Mouse (Mus musculus) stomach, embryonic 14.5 days (tissue): Measurements from ENCODE around the gene Rasl10b. TPM values are rescaled to one million over a fixed set of nuclear protein-coding genes. Genes with fewer than 3 reads are reported as not detected.

Experiments used
- ATAC-seq: fragments of 200-750 bp; cut with Nextera tagmentation; 2 replicates; pipeline ENCODE4 v1.8.0; 2017; ENCODE audit warnings: low read depth, moderate TSS enrichment; ENCODE audit not compliant: insufficient number of reproducible peaks, insufficient read depth, low FRiP score
- H3K27ac ChIP-seq: fragments of 300-500 bp; sonication (generic); 2 replicates; pipeline ENCODE4 v1.5.1; 2014; ENCODE audit warnings: mild to moderate bottlenecking, low read length, moderate library complexity, mixed read lengths
- H3K27me3 ChIP-seq: fragments of 300-500 bp; sonication (generic); 2 replicates; pipeline ENCODE4 v1.6.1; 2014; ENCODE audit warnings: low read length, control low read depth, mixed read lengths; ENCODE audit not compliant: control insufficient read depth, insufficient read depth
- H3K36me3 ChIP-seq: fragments of 300-500 bp; sonication (generic); 2 replicates; pipeline ENCODE4 v1.6.1; 2014; ENCODE audit warnings: mild to moderate bottlenecking, control low read depth, low read length, moderate library complexity, mixed read lengths; ENCODE audit not compliant: control insufficient read depth, insufficient read depth
- H3K4me1 ChIP-seq: fragments of 300-500 bp; sonication (generic); 2 replicates; pipeline ENCODE4 v1.6.1; 2014; ENCODE audit warnings: low read length, control low read depth, mixed read lengths; ENCODE audit not compliant: control insufficient read depth, insufficient read depth
- H3K4me2 ChIP-seq: fragments of 300-500 bp; sonication (generic); replicated peaks from 2 replicates; pipeline ENCODE4 v1.6.1; 2014; ENCODE audit warnings: low read depth, low read length, control low read depth
- H3K4me3 ChIP-seq: fragments of 300-500 bp; sonication (generic); 2 replicates; pipeline ENCODE4 v1.5.1; 2014; ENCODE audit warnings: low read depth, low read length, control low read depth
- H3K9ac ChIP-seq: fragments of 300-500 bp; sonication (generic); replicated peaks from 2 replicates; pipeline ENCODE4 v1.6.1; 2014; ENCODE audit warnings: low read depth, mild to moderate bottlenecking, control low read depth, low read length, moderate library complexity, mixed read lengths
- H3K9me3 ChIP-seq: fragments of 300-500 bp; sonication (generic); 2 replicates; pipeline ENCODE4 v1.6.1; 2016; ENCODE audit warnings: low read depth, low read length, control low read depth; ENCODE audit not compliant: control insufficient read depth
- WGBS: fragments of 180-500 bp; shearing (Covaris S2); extraction: QIAGEN DNeasy Blood & Tissue Kit; methylation state at CpG from one replicate; pipeline ENCODE4 v1.1.7; 2014; 5-methylcytosine and 5-hydroxymethylcytosine counted together
- polyA plus RNA-seq: library from polyadenylated mRNA; unstranded; fragments of >200 nt; fragmentation: Nextera tagmentation; extraction: Ambion mirVana; gene quantifications from 2 replicates; pipeline ENCODE4 v1.2.1, GENCODE M21; 2014

Rasl10b gene
- polyA plus RNA-seq, 1 experiment from 2014 or later, result 0.62 TPM

- Histone ChIP-seq H3K27me3 (peaks cover under 1% of the 10 kb centered on the region; the same call in 1 of the 2 replicates), H3K27ac (peak overlapping the region; percentile 21; the same call in 1 of the 2 replicates), H3K4me2 (no peak overlapping the region), H3K9me3 (no peaks in the 10 kb centered on the region), H3K4me3 (no peak overlapping the region), H3K4me1 (peaks cover 24% of the 10 kb centered on the region), H3K9ac (no peak overlapping the region), H3K36me3 (no peaks in the 10 kb centered on the region)
- no peak for ATAC-seq
- 55% methylated on average over 9 of the region's 9 CpGs for WGBS
Measured at GRCm38 (mm10) chr11:83457912-83458601, 49.1 kb downstream of the Rasl10b start.

DNA sequence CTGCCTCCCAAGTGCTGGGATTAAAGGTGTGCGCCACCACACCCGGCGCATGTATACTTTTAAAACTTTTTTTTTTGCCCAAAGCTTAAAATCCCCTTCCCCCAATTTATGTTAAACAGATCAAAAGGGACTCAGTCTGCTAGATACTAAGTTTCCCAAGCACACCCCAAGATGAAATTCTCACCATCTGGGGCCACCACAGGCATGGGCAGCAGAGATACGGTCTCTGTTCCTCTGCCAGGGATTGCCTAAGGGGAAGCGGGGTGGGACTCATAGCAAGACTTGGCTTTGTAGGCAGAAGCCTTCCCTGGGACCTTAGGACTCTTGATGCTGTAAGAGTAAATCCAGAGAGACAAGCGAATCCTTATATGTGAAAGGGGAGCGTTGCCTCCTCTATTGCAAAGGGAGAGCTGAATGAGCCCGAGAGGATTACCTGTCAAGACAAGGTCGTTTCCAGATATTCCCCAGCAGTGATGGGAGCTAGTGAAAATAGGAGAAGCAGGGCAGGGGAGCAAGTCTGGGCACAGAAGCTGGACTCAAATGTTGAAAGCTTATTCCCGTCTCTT is 52.6 kb downstream of the Rasl10b start:
- peak overlapping the region; percentile 92; the same call in 1 of the 2 replicates for H3K4me2 ChIP-seq
- 73% methylated on average over 10 of the region's 10 CpGs for WGBS
- no peak overlapping the region for H3K4me3 ChIP-seq

GRCm38 (mm10) chr11:83462711-83463244 is 53.8 kb downstream of the Rasl10b start, which contains the start of gene Mmp28:
Mmp28 (minus strand) TSS chr11:83463071.
- Histone ChIP-seq H3K4me1 (peaks cover 7% of the 10 kb centered on the region; the same call in 1 of the 2 replicates), H3K9me3 (no peaks in the 10 kb centered on the region), H3K27me3 (peaks cover 6% of the 10 kb centered on the region), H3K4me2 (peak within 1 kb of the TSS; percentile 92), H3K36me3 (no peaks in the 10 kb centered on the region), H3K27ac (no peak within 1 kb of the TSS), H3K9ac (peak within 1 kb of the TSS; percentile 55), H3K4me3 (peak within 1 kb of the TSS; percentile 53)
- WGBS, result under 1% methylated on average over 42 of the region's 42 CpGs
- ATAC-seq, result peak; percentile 51; the same call in 1 of the 2 replicates

More for the DNA sequence above, 52.6 kb downstream of the Rasl10b start:
- H3K36me3 ChIP-seq, result no peaks in the 10 kb centered on the region
- no peak overlapping the region for H3K27ac ChIP-seq
- peaks cover 6% of the 10 kb centered on the region for H3K27me3 ChIP-seq
- no peaks in the 10 kb centered on the region for H3K9me3 ChIP-seq
- H3K9ac ChIP-seq, result no peak overlapping the region
- H3K4me1 ChIP-seq, result peaks cover 11% of the 10 kb centered on the region; the same call in 1 of the 2 replicates
- no peak for ATAC-seq

DNA sequence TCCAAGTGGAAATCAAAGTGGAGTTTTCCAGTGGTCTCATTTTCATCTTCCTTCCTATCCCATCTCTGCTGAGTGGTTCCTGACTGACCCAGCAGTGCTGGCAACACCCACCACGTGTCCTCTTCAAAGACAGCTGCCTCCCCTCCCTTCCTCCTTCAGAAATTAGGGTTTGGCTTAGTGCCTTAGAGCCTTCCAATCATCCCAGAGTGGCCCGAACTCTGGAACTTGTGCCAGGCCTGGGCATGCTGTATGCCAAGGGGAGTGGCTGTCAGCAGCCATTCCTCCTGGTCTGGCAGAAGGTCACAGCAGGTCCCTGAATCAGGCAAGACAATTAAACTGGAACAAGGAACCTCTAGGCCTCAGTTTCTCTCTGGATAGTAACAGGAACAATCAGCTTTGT is 57.0 kb downstream of the Rasl10b start:
- no peaks in the 10 kb centered on the region for H3K36me3 ChIP-seq
- no peaks in the 10 kb centered on the region; the same call in 1 of the 2 replicates for H3K4me1 ChIP-seq
- H3K9me3 ChIP-seq, result no peaks in the 10 kb centered on the region
- WGBS, result 20% methylated on average over 2 of the region's 2 CpGs
- H3K9ac ChIP-seq, result no peak overlapping the region
- H3K4me3 ChIP-seq, result no peak overlapping the region
- no peak for ATAC-seq
- H3K4me2 ChIP-seq, result no peak overlapping the region
- peaks cover 6% of the 10 kb centered on the region for H3K27me3 ChIP-seq
- H3K27ac ChIP-seq, result no peak overlapping the region; the same call in 1 of the 2 replicates

- ATAC-seq, result 0 out of 2 replicates have a peak, but pooled peaks have one; percentile 16
- no peak overlapping the region for H3K9ac ChIP-seq
- H3K4me3 ChIP-seq, result no peak overlapping the region
- 57% methylated on average over 11 of the region's 11 CpGs for WGBS
- no peak overlapping the region for H3K27ac ChIP-seq
- H3K4me1 ChIP-seq, result no peaks in the 10 kb centered on the region; the same call in 1 of the 2 replicates
- H3K9me3 ChIP-seq, result no peaks in the 10 kb centered on the region
- no peak overlapping the region for H3K4me2 ChIP-seq
- peaks cover 6% of the 10 kb centered on the region for H3K27me3 ChIP-seq
- no peaks in the 10 kb centered on the region for H3K36me3 ChIP-seq
Measured at GRCm38 (mm10) chr11:83467120-83467652, 58.2 kb downstream of the Rasl10b start.

DNA sequence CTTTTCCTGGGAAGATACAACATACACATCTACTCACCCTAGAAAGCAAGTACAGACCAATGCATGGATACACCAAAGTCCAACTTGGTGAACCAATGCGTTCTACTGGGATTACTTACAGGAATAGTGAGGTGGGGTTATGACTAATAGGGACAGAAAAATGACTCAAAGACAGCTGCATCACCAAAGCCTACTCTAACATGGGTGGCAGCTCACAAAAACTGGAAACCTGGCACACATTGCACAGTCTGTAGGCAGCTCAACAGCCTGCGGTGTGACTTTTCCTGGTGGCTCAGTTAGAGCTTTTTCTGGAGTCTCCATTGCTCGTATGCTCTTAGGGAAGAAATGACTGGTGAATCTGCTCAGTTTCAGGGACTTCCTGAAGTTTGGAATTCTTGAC is 59.8 kb downstream of the Rasl10b start:
- H3K9ac ChIP-seq, result no peak overlapping the region
- 86% methylated on average over 3 of the region's 3 CpGs for WGBS
- H3K4me3 ChIP-seq, result no peak overlapping the region
- no peak overlapping the region for H3K4me2 ChIP-seq
- no peaks in the 10 kb centered on the region for H3K27me3 ChIP-seq
- no peaks in the 10 kb centered on the region for H3K36me3 ChIP-seq
- no peak for ATAC-seq
- no peaks in the 10 kb centered on the region for H3K4me1 ChIP-seq
- no peak overlapping the region for H3K27ac ChIP-seq
- no peaks in the 10 kb centered on the region for H3K9me3 ChIP-seq

Other genes starting within 250 kb of the Rasl10b start
- gene Slfn4, start 234.0 kb upstream of the Rasl10b start, polyA plus RNA-seq, result 0.19 TPM in 1 of 2 replicates, not detected in the other
- 0.57 and 0.77 TPM in 2 replicates for gene Slfn3, start 217.8 kb upstream of the Rasl10b start, polyA plus RNA-seq
- 0.14 TPM in 1 of 2 replicates, not detected in the other for gene Slfn14, start 122.4 kb upstream of the Rasl10b start, polyA plus RNA-seq
- gene Ap2b1, start 110.1 kb upstream of the Rasl10b start, polyA plus RNA-seq, result 68.6 and 72.3 TPM in 2 replicates
- 15.9 and 16.7 TPM in 2 replicates for gene Pex12, start 106.6 kb upstream of the Rasl10b start, polyA plus RNA-seq
- 0.10 TPM in 1 of 2 replicates, not detected in the other for gene Gas2l2, start 20.3 kb downstream of the Rasl10b start, polyA plus RNA-seq
- gene 1700020L24Rik, start 28.5 kb downstream of the Rasl10b start, polyA plus RNA-seq, result 1.5 TPM in 1 of 2 replicates, not detected in the other
- gene Mmp28, start 53.9 kb downstream of the Rasl10b start, polyA plus RNA-seq, result 1.4 and 1.9 TPM in 2 replicates
- 26.8 and 27.0 TPM in 2 replicates for gene Taf15, start 63.9 kb downstream of the Rasl10b start, polyA plus RNA-seq
- gene Heatr9, start 113.0 kb downstream of the Rasl10b start, polyA plus RNA-seq, result not detected in 2 replicates
- 0.69 and 1.0 TPM in 2 replicates for gene Ccl5, start 121.4 kb downstream of the Rasl10b start, polyA plus RNA-seq
- gene Ccl9, start 169.5 kb downstream of the Rasl10b start, polyA plus RNA-seq, result 1.9 and 4.4 TPM in 2 replicates
- 2.2 and 3.4 TPM in 2 replicates for gene Ccl6, start 183.9 kb downstream of the Rasl10b start, polyA plus RNA-seq
- gene Rpl9-ps1, start 236.5 kb downstream of the Rasl10b start, polyA plus RNA-seq, result not detected in 2 replicates
- gene Ccl3, start 240.2 kb downstream of the Rasl10b start, polyA plus RNA-seq, result 0.46 TPM in 1 of 2 replicates, not detected in the other